Mouse (Mus musculus) bone marrow, adult 2 months (tissue): ENCODE results near the gene Fam229a. TPM values are rescaled to one million over a fixed set of nuclear protein-coding genes. Genes with fewer than 3 reads are reported as not detected.
"Not testable (repeated sequence)": the region's sequence is repeated elsewhere in the genome, so short reads cannot be mapped to it uniquely, and the experiment has no call there.

Source experiments
- H3K27ac ChIP-seq: fragments of 200-500 bp; 2 replicates; pipeline ENCODE4 v1.5.1; 2012; ENCODE audit warnings: low read depth, mild to moderate bottlenecking, control low read depth, inconsistent platforms, low read length; ENCODE audit not compliant: control insufficient read depth, poor library complexity, insufficient read depth
- H3K4me1 ChIP-seq: fragments of 200-500 bp; 2 replicates; pipeline ENCODE4 v1.6.1; 2011; ENCODE audit warnings: low read length; ENCODE audit not compliant: control insufficient read depth, insufficient read depth
- H3K4me3 ChIP-seq: fragments of 200-500 bp; replicated peaks from 2 replicates; pipeline ENCODE3; 2011; ENCODE audit warnings: mild to moderate bottlenecking, low read depth, low read length, control low read depth; ENCODE audit not compliant: control insufficient read depth
- CTCF ChIP-seq: fragments of 200-500 bp; IDR thresholded peaks from 2 replicates; pipeline ENCODE4 v1.5.1; 2011; ENCODE audit warnings: low read length, control low read depth; ENCODE audit not compliant: control insufficient read depth, insufficient read depth
- POLR2A ChIP-seq: fragments of 200-500 bp; IDR thresholded peaks from 2 replicates; pipeline ENCODE4 v1.6.1; 2011; ENCODE audit warnings: low read depth, mild to moderate bottlenecking, control low read depth, low read length, borderline replicate concordance; ENCODE audit not compliant: control insufficient read depth
- WGBS: fragments of 180-500 bp; shearing (Covaris S2); methylation state at CpG from one replicate; pipeline ENCODE4 v1.1.7; 2018; 5-methylcytosine and 5-hydroxymethylcytosine counted together
- polyA plus RNA-seq: library from polyadenylated mRNA; stranded (reverse); fragments of >200 nt; gene quantifications from 2 replicates; pipeline ENCODE4 v1.2.4, GENCODE M21; 2011; ENCODE audit warnings: low replicate concordance; ENCODE audit not compliant: missing spikeins, insufficient read depth, insufficient read length

Fam229a gene
- polyA plus RNA-seq, 1 experiment: 2.8 TPM

DNA sequence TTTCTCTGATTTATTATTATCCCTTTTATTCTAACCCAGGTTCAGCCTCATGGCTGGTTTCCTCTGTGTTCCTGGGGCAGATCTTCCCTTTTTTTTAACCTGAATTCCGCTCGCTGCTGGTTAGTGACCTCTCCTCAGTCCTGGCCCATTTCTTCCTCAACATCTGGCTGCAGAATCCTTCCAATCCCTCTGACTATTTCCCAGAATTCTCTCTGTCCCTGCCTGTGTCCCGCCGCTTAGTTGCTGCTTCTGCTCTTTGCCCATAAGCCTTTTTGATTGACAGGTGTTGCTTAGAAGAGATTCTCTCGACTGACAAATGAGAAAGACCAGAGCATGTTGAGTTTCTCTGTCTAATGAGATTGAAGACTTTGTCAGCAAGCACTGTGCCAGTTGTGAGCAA lies 34.9 kb upstream of the Fam229a start:
- WGBS: 72% methylated on average over 5 of the region's 5 CpGs
- peaks cover 1% of the 10 kb centered on the region for H3K4me1 ChIP-seq
- no peak for TF ChIP-seq POLR2A
- TF ChIP-seq CTCF: no peak
- no peak overlapping the region for H3K4me3 ChIP-seq
- H3K27ac ChIP-seq: no peak overlapping the region

DNA sequence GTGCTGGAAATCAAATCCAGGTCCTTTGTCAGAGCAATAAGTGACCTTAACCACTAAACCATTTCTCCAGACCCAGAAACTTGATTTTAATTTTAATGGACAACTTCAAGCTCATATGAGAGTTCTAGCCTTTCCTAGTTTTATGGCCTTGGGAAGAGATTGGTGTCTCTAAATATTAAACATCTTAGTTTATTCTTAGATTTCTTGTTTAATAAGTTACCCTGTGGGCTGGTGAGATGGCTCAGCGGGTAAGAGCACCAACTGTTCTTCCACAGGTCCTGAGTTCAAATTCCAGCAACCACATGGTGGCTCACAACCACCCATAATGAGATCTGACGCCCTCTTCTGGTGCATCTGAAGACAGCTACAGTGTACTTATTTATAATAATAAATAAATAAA lies 33.7 kb upstream of the Fam229a start:
- H3K27ac ChIP-seq, H3K4me3 ChIP-seq, H3K4me1 ChIP-seq: not testable (repeated sequence)
- WGBS: 73% methylated on average over 2 of the region's 2 CpGs

DNA sequence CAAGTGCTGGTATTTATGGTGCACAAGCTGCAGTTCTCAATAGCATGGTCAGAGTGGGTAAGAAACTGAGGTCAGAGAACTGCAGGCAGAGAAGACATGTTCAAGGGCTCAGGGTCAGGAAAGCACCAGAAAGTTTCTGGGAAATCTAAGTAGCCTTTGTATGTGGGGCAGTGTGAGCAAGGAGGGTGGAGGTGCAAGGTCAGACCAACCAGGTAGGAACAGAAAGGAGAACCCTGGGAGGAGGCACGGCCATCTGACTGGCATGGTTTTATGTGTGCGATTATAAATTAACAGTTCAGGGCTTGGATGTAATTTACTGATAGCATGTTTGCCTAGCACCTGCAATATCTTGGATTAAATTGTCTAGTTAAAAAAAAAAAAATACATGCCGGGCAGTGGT lies 31.3 kb upstream of the Fam229a start:
- peaks cover 7% of the 10 kb centered on the region for H3K4me1 ChIP-seq
- H3K27ac ChIP-seq: no peak overlapping the region
- TF ChIP-seq CTCF: no peak
- TF ChIP-seq POLR2A: no peak
- no peak overlapping the region for H3K4me3 ChIP-seq
- 74% methylated on average over 3 of the region's 3 CpGs for WGBS

DNA sequence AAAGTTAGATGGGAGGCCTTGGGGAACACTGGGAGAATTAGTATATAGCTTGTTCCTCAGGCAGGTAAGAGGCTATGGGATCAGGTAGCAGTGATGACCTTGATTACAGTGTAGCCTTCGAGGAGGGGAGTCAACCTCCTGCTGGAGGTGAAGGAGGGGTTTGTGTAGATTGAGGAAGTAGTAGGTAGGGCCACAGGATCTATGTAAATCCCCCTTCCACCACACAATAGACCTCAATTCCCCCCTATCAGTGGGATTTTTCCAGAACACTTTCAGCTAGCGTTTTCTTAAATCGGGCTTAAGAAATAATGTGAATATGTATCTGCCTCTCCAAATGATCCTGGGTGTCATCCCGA lies 30.2 kb upstream of the Fam229a start:
- Histone ChIP-seq H3K4me3 (peak overlapping the region; percentile 61), H3K4me1 (peaks cover 7% of the 10 kb centered on the region; the same call in 1 of the 2 replicates), H3K27ac (peak overlapping the region; percentile 46)
- under 1% methylated on average over 4 of the region's 4 CpGs for WGBS
- TF ChIP-seq POLR2A (no peak), CTCF (no peak)

DNA sequence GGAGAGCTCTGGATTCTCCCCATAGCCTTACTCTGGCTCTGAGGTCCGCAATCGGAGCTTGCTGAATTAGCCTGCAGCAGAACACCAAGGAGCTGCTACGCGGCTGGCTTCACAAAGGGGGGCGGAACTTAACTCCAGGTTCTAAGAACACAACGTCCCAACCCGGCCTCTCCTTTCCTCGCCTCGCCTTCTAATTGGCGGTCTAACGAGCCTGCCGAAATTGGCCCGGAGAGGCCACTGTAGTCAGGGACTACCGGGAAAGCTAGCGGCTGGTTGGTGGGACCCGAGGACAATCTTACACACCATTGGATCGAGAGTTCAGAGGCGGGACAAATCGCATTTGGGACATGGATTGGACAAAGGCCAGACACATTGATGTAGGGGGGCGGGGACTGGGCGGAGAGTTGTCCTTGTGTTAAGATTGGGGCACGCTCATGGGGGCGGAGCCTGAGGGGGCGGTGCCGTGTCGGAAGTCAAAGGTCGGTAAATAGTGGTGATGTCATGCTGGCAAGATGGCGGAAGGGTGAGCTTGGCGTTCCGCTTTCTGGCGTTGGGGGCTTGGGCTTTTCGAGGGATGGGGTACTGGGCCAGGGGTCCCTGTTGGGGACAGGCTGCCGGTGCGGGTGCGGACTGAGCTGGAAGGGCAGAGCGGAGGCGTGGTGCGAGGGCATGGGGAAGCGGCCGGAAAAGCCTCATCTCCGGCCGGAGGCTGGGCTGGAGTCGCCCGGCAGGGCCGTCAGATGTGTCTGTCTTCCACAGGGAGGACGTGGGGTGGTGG lies 29.6 kb upstream of the Fam229a start, which contains the start of gene Bsdc1:
Gene Bsdc1, plus strand, starts transcription at position 399 of the 778 bp plus-strand sequence.
- Histone ChIP-seq H3K4me3 (peak within 1 kb of the TSS; percentile 91), H3K27ac (peak within 1 kb of the TSS; percentile 96), H3K4me1 (peaks cover 7% of the 10 kb centered on the region; the same call in 1 of the 2 replicates)
- TF ChIP-seq CTCF (peak; percentile 20; the same call in 1 of the 2 replicates), POLR2A (peak; percentile 91)
- WGBS: under 1% methylated on average over 46 of the region's 46 CpGs

DNA sequence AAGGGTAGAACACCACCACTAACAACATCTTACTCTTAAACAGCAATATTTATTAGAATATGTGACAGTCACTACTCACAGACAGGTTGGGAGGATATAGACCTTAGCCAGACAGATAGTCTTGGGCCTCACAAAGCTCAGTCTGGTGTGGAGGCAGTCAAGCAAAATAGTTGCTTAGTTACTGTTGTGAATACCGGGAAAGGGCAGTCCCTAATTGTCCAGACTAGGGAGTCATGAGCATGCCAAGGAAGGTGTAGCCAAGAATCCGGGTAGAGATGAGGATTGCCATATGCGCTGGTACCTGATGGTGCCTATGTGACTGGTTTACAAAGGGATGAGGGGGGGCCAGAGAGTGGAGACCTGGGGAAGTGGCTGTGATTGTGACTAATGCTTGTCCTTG lies 28.9 kb upstream of the Fam229a start:
- H3K4me1 ChIP-seq: peaks cover 7% of the 10 kb centered on the region; the same call in 1 of the 2 replicates
- WGBS: 42% methylated on average over 3 of the region's 3 CpGs
- H3K27ac ChIP-seq: peak overlapping the region; percentile 96
- peak overlapping the region; percentile 91 for H3K4me3 ChIP-seq
- TF ChIP-seq POLR2A (no peak), CTCF (no peak)

DNA sequence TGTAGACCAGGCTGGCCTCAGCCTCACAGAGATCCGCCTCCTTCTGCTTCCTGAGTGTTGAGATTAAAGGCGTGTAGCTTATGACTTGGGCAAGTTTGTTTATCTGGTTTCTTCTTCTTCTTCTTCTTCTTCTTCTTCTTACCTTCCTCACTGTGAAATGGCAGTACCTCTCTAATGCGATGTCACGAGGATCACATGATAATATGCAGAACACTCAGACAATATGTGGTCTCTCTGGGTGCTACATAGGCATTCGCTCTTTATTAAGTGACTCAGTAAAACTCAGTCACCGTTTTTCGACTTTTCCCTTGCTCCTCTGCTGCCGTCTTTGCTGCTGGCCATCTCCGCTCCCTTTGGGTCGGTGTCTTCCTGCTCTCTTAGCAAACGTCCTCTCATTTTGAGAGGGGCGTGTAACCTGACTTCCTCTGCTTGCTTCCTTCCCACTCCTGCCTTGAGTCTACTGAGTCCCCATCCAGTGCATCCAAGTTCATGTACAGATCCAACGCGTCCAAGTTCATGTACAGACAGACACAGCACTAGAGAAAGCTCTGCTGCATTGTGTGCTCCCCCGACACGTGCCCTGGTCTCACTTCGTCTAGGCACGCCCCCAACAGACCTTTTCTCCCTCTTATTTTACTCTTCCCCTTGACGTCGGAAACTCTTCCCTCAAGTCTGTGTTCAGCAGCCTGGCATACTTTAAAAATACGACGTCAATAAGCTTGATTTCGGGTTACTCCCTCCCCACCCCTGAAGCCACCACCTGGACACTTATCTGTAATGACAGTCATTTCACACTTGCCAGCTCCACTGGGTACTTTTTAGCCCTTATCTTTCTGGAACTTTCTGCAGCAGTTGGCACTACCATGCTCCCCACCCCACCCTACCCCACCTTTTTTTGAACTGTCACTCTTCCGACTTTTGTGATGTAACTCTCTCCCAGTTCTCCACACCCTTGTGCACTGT lies 27.6 kb upstream of the Fam229a start:
- TF ChIP-seq CTCF: no peak
- no peak for TF ChIP-seq POLR2A
- Histone ChIP-seq H3K4me3 (peak overlapping the region; percentile 91), H3K4me1 (peaks cover 7% of the 10 kb centered on the region; the same call in 1 of the 2 replicates), H3K27ac (peak overlapping the region; percentile 97)
- 64% methylated on average over 24 of the region's 24 CpGs for WGBS

DNA sequence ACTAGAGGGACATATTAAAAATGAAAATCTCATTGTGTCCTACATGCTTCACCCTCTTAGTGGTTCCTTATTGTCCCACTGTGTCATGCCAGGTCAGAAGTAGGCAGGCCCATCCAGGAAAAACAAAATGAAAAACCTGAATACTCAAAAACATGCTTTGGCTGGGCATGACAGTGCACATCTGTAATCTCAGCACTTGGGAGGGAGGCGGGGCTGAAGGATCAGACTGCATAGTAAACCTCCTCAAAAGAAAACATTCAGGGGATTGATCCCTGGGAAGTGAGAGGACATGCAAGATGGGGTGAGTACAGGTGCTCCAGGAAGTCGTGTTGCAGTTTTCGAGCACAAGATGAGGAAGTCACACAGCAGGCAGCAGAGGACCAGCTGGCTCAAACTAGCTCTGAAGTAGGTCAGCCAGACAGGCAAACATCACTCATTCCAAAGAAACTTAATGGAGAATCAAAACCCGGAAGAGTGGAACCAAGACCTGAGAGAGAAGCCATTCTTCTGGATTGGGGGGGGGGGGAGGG lies 26.6 kb upstream of the Fam229a start:
- Histone ChIP-seq H3K4me1 (peaks cover 7% of the 10 kb centered on the region; the same call in 1 of the 2 replicates), H3K4me3 (peak overlapping the region; percentile 47), H3K27ac (peak overlapping the region; percentile 97)
- 52% methylated on average over 4 of the region's 4 CpGs for WGBS
- TF ChIP-seq POLR2A (no peak), CTCF (no peak)
